Mouse (Mus musculus) thymus, postnatal 14 days (tissue): ENCODE results near the gene Tsen34.
"Not testable (repeated sequence)": the region's sequence is repeated elsewhere in the genome, so short reads cannot be mapped to it uniquely, and the experiment has no call there.

ENCODE experiments used
- DNase-seq: peaks from one replicate; pipeline ENCODE4 v3.0.0; 2021

The Tsen34 gene

DNA sequence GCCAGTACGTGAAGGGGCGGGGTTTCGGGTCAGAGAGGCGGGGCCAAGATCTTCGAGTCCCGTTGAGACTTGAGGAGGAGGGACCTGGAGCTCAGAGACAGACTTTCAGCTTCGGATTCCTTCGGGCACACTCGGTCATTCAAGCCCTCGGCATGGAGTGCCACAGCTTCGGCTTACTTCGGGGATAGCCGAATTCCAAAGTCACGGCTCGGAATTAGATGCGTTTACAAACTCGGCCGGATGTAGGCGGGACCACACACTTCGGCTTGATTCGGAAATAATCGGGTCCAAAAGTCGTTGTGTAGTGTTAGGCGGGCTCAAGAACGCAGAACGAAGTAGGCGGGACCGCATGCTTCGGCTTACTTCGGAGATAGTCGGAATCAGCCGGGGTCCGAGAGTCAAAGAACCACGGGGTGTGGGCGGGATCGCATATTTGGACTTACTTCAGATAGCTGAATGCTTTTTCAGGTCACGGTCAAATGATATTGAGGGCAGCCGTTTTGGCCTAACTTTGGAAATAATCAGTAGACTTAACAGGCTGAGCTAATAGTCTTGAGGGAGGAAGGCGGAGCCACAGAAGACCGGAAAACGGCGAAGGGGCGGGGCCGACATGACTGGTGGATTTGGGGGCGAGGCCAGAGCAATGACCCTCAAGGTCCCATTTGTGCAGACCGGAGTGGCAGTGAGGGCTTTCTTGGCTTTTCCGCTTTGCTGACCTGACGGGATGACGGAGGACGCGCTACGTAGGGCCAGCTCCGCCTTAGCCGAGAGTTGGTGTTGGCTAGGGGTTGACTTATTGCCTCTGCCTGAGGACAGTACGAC, 535 bp downstream of the Tsen34 start, which contains the start of gene Mboat7:
Gene Mboat7 (minus strand): TSS at position 537 of the 822 bp plus-strand sequence.
- DNase-seq: peak; percentile 99

DNA sequence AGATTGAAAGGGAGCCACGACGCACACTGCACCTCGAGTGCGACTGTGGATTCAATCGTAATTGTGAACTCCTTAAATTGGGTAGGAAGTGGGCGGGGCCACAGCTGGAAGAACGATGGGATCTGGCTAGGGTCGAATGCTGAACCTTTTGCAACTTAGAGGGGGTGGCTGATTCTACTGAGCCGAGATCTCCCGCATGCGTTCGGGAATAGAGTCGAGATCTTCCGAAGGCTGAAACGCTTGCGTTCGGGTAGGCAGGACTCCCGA, 1.1 kb downstream of the Tsen34 start:
- no peak for DNase-seq

DNA sequence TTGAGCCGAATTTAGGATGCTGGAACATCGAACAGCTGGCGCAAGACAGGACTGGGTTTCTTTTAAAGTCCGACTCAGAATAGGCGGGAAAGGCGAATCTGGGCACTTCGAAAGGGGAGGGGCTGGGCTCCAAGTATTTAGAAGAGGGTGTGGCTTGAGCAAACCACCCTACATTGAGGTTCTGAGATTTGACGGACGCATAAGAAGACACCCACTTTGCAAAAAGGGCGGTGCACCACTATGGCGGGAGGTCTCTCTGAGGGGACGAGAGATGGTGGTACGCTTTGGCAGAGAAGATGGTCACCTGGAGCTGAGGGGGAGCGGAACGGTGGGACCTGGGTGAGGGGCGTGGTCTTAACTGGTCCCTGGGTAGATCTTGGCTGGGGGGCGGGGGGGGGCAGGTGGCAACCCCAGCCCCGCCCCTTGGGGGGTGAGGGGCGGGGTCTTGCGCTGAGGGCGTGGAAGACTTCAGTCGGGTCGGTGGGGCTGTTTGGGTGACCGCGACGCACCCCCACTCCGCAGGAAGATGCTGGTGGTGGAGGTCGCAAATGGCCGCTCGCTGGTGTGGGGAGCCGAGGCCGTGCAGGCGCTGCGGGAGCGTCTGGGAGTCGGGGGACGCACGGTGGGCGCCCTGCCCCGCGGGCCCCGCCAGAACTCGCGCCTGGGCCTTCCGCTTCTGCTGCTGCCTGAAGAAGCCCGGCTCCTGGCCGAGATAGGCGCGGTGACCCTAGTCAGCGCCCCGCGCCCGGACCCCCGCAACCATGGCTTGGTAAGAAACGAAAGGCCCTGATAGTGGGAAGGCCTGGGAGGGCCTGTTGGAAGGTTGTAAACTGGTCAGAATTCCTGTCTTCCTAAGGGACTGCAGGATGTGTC, 1.6 kb downstream of the Tsen34 start:
- peak; percentile 71 for DNase-seq

DNA sequence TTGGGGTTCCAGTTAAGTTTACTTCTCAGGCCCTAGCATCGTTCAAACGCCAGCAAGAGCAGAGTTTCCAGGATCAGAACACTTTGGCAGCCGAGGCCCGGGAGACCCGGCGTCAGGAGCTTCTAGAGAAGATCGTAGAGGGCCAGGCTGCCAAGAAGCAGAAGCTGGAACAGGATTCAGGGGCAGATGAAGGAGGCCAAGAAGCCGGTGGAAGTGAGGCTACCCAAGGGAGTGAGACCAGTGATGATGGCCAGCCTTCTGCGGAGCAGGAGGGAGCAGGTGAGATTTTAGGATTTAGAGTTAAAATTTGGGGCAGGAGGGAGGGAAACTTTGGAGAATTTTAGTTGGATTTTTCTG, 2.3 kb downstream of the Tsen34 start:
- not testable (repeated sequence) for DNase-seq

DNA sequence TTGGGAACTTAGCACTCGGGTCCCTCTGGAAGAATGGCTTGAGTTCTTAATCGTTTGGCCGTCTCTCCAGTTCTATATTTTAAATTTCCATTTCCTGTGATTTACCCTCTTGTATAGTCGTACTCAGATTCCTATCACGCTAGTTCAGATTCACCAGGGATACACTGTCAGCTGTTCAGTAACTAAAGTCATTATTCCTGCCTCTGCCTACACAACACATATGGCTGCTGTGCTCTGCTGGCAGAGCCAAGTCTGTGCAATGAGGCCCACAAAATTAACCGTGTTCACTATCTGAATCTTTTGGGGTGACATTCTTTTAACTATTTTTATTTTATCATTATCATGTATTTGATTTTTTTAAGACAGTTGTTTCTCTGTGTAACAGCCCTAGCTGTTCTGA, 5.8 kb downstream of the Tsen34 start:
- DNase-seq: no peak

DNA sequence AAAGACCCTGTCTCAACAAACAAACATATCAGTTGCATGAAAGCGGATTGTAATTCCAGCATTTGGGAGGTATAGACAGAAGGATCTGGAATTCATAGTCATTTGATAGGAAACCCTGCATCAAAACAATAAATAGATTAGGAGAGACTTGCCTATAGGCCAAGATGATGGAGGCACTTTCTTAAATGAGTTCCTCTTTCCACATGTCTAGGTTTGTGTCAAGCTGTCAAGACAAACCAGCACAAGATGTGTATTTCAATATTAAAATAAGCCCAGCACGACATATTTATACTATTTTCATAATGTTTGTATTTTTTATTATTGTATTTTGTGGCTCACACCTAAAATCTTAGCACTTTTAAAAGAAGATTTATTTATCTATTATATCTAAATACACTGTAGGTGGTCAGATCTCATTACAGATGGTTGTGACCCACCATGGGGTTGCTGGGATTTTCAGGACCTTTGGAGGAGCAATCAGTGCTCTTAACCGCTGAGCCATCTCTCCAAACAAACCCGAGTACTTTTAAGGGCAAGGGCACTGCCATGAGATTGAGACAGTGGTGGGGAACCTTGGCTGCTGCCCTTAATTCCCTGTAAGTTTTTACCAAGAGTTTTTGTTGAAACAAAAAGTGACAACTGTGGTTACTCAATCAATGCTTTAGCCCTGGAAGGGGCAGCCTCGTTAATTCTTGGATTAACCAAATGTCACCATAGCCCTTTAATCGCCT, 10.7 kb downstream of the Tsen34 start:
- no peak for DNase-seq

DNA sequence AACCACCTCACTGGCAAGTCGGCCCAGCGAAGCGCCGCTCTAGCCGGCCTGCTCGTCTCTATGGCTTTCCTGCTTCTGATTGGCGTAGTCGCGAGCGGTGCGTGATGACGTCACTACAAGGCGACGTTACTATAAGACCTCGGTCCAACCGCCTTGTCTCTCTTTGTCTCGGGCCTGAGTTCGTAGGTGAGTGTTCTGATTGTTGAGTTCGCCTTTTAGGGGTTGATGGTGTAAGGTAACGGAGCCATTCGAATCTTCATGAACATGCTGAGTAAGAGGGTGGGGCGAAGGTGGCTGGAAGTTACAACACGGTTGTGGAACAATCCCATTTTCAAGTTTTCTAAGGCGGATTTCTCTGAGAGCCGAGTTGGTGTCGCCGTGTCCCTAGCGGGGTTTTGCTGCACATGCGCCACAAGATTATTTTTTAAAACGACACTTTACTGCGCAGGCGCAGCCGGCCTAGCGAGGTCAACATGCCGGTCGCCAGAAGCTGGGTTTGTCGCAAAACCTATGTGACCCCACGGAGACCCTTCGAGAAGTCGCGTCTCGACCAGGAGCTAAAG, 11.3 kb downstream of the Tsen34 start, which contains the start of gene Rps9:
Gene Rps9 (plus strand): TSS at position 115 of the 563 bp plus-strand sequence.
- peak; percentile 96 for DNase-seq

DNA sequence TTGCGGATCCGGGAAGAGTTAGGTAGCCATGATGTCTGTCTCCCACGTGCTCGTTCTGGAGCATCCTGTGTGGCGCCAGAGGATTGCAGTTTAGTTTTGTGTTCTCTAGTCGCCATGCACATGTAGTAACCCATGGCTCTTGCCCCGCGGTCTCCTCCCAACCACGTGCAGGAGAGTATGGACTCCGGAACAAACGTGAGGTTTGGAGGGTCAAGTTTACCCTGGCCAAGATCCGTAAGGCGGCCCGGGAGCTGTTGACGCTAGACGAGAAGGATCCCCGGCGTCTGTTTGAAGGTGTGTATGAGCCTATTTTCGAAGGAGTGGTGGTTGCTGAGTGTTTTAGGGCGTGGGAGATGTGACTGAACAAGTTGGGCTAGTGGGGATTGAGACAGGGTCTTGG, 11.8 kb downstream of the Tsen34 start:
- no peak for DNase-seq

DNA sequence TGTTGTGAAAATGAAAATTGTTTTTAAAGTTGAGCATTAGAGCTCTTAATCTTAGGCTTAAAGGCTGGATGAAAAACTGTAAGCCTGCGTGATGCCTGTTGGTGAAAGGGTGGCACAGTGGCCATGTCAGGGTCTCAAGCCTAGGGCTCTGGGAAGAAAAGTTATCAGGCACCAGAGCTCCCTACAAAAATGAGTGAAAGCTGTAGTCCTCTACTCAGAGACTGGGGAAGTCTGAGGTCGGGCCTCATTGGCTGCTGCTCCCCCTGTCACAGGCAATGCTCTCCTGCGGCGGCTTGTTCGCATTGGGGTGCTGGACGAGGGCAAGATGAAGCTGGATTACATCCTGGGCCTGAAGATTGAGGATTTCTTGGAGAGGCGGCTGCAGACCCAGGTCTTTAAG, 12.8 kb downstream of the Tsen34 start:
- DNase-seq: not testable (repeated sequence)

DNA sequence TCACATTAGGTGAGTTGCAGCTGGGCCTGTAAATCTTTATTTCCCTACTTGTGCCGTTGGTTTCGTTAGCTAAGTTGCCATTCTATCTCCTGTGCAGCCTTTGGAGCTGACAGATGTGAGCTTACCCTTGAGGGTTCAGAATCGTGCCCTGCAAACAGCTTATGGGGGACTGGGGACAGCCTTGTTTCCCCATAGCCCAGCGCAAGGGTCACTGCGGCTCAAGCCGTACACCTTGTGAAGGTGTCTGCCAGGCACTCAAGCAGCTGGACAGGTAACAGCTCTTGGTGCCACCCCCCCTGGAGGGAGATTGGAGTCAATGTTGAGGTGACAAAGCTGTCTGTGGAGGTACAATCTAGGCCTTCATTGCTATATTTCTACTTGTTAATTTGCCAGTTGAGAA, 13.2 kb downstream of the Tsen34 start:
- no peak for DNase-seq

DNA sequence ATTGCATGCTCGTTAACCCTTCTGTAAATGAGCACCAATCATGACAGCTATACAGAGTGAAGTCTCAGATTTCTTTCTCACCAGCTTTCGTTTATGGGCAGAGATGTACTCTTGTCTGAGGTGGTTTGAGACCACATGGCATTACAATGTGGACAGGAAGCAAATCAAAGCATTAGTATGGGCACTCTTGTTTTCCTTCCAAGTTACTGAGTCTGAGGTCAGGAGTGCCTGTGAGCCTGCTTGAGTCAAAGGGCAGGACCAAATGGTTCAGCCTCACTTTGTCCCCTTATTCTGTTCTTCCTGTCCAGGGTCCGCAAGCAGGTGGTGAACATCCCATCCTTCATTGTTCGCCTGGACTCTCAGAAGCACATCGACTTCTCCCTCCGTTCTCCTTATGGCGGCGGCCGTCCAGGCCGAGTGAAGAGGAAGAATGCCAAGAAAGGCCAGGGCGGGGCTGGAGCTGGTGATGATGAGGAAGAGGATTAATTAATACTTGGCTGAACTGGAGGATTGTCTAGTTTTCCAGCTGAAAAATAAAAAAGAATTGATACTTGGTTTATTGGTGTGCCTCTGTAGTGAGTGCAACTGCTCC, 13.8 kb downstream of the Tsen34 start:
- no peak for DNase-seq

DNA sequence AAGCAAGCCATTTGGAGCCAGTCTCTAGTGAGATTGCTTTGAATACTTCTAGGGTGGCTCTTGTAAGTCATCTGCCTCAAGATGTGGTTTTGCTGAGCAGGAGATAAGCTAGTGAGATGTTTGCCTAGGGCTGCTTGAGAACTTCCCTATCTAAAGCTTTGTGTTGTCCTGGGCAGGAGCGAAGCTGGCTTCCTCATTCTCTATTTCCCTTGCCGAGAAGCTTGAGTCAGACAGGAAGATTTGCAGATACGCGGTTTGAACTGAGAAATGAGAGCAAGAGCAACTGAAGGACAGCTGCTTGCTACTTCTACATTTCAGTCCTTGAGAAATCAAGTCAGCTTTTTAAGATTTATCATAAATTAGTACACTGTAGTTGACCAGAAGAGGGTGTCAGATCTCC, 14.4 kb downstream of the Tsen34 start:
- DNase-seq: no peak

DNA sequence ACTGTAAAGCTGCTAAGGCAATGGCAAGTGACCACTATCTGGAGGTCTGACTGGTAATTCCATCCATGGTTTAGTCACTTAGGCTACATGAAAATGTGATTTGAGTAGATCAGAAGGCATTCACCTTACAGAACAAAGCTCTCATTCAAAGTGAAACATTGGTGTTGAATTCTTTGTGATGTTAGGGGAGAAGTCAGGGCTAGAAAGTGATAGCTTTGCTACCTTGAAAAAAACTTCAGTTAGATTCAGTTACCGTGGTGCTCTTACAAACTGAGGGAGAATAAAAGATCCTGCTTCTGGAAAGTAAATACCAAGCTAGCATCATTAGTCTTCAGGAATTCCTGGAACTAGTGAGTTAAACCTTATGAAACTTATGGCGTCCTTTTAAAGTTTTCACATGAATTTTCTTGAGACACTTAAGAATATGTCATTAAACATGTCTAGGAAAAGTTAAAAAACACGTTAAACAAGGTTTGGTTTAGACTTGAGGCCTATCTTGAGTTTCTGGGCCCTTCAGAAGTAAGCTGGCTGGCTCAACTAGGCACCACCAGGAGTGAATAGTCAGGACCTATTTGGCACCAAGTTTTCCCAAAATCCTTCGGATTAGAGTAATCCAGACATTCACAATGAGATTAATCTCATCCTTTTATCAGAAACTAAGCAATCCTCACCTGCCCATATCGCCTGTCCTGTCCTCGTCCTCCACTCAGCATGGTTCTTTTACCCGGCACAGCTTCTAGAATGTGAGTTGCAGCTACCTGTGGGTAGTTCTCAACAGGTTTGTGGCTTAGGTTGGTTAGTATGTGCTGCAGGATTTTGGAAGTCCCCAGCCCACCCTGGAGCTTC, 15.1 kb downstream of the Tsen34 start:
- no peak for DNase-seq

DNA sequence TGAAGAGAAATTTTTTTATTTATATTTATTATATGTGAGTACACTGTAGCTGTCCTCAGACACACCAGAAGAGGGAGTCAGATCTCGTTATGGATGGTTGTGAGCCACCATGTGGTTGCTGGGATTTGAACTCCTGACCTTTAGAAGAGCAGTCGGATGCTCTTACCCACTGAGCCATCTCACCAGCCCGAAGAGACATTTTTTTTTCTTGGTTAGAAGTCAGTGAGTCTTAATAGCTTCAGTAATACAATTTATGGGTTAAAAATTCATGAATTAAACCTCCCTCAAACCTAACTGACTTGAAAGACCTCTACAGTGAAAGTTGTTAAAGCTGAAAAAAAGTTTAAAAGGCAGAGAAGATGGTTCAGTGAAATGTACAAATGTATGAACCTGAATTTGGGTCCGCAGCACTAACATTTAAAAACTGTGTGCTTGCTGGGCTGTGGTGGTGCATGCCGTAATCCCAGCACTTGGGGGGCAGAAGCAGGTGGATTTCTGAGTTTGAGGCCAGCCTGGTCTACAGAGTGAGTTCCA, 15.9 kb downstream of the Tsen34 start:
- DNase-seq: not testable (repeated sequence)

DNA sequence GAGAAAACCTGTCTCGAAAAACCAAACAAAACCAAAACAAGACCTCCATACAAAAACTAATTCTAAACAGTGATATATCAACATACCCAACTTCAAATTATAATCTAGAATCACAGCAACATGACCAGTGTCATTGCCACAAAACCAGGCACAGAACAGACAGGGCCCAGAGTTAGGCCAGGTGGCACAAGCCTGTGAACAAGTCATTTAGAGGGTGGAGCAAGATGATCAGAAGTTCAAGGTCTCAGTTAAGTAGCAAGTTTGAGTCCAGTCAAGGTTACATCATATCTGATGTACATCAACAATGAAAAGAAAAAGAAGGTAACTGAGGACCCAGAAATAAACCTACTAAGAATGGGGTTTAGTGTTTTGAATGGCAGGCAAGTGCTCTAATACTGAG, 16.3 kb downstream of the Tsen34 start:
- DNase-seq: no peak

DNA sequence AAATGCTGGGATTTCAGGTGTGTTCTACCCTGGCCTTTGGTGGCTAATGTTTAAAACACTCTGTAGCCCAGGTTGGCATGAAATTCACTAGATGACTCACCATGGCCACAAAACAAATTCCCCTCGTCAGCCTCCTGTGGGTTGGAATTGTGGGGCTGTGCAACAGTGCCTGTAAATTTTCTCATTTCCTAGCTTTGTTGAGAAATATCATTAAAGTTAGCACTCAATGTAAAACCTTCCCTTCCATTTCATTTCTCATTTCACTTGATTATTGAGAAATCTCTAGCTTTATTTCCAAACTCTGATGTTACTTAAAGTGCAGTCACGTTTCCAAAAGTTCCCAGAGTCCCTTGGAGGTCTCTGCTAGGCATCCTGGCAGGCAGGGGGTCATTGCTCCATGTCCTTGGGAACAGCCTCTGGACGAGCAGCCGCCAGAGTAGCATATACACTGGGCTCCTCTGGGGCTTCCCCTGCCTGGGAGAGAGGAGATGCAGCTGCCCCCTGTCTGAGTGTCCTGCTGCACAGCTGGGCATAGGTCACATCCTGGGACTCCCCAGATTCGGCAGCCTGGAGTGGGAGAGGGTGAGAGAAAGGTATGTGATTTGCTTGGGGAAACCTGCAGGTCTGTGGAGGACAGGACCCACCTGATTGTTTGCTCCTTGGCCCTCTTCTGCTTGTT, 19.7 kb downstream of the Tsen34 start:
- no peak for DNase-seq

DNA sequence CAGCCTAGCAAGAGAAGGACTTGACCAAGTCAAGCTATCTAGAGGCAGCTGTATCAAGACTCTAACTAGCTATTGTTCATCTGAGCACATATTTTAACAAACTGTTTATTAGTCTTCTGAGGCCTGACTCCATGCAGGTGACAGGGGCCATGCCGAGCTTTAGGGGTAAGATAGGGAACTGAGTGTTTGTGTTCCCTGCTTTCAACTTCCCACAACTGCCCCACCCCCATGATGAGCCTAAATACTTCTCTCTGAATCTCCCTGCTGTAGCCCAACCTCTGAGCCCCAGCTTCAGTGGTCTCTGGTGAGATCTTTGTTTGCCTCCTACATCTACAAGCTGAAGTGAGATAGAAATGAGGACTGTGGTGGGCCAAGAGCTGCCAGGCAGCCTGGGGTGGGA, 22.6 kb downstream of the Tsen34 start:
- no peak for DNase-seq

DNA sequence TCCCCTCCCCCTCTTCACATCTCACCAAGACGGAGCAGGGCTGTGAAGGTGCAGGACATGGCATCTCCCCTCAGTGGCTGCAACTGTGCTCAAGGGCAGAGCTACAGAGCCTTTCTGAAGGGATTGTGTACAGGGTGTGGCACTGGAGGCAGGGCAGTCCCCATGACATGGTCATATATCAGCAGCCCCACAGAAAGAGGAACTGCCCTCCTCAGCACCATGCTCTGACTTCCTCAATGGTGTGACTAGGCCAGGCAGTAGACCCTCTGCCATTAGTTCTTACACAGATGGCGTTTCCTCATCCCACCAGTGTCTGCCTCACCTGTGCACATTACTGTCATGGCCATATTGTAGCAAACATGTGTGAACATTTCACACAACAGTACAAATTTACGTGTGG, 27.6 kb downstream of the Tsen34 start, which contains the start of gene Pirb:
Gene Pirb (minus strand): TSS at position 124 of the 400 bp plus-strand sequence.
- peak; percentile 0 for DNase-seq

DNA sequence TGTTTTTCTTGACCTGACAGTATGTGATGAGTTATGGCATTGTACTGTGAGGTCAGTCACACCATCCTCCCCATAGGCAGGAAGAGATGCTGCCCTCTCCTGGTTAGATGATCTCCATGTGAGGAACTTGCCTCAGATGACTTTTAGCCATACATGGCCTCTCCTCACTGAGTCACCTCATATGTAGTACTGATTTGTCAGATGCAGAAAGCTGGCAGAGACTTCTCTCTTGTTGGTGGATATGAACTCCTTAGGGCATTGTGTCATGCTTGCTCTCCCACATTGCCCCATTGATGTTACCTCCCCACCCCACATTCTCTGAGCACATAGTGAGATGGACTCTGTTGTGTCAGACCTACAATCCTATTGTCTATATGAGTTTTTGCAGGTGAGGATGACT, 32.8 kb downstream of the Tsen34 start:
- DNase-seq: not testable (repeated sequence)

DNA sequence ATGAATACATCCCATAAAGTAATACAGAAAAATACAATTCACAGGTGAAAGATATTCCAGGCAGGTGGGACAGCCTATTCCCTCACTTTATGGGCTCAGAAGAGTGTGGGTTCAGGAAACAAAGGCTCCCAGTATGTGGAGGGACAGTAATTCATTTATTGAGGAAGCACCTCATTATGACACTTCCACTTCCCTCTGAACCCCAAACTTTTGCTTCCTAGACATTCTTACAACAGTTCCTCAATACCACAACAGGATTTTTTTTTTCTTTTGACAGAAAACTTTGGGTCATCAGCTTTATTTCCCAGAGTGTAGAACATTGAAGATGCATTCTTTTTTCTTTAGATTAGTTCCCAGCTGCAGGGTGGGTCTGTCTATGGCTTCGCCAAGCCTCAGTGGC, 40.0 kb downstream of the Tsen34 start:
- not testable (repeated sequence) for DNase-seq
